Mouse (Mus musculus): ENCODE measurements around the gene Pum1.

DNA sequence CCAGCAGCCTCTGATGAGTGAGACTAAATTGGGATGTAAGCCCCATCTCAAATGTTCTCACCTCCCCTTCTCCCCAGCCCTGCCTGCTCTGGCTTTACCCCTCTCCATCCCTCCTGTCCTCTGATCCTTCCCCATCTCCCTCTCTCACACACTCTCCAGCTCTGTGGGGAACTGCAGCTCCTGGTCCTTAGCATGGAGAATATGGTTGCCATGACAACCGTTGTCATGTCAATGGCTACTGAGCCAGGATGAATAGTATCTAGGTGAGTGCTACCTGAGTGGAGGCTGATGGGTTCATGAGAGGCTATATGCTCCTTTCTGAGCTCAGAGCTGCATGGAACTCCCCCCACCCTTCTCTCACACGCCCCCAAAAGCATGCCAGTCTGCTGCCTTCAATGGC, 150.8 kb downstream of the Pum1 start:
- TF ChIP-seq EP300 (IDR thresholded peaks at IDR 0.05; ENCODE audit: low read depth) (no peak), CTCF (IDR thresholded peaks at IDR 0.05; ENCODE audit: low read depth) (no peak)
